Mouse (Mus musculus) ovary, postnatal 10 days (tissue): Measurements from ENCODE around the gene Znfx1.

ENCODE experiments used
- DNase-seq: peaks from one replicate; pipeline ENCODE4 v3.0.0; 2022; ENCODE audit warnings: low spot score

The Znfx1 gene

GRCm38 (mm10) chr2:167071641-167072601, 9.1 kb upstream of the Znfx1 start:
- DNase-seq, result peak; percentile 90

DNA sequence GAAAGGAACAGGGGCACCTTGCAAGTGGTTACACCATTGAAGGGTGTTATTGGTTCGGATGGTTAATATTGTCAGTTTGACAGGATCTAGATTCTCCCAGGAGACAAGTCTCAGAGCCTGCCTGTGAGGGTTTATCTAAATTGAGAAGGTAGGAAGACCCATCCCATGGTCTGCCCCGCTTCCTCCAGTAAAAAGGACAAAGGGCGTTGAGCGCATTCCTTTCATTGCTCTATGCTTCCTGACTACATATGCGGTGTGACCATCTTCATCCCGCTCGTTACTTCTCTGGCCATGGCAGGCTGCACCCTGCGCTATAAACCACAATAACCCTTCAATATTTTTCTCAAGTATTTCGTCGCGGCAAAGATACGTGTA, 8.4 kb upstream of the Znfx1 start:
- DNase-seq, result no peak

DNA sequence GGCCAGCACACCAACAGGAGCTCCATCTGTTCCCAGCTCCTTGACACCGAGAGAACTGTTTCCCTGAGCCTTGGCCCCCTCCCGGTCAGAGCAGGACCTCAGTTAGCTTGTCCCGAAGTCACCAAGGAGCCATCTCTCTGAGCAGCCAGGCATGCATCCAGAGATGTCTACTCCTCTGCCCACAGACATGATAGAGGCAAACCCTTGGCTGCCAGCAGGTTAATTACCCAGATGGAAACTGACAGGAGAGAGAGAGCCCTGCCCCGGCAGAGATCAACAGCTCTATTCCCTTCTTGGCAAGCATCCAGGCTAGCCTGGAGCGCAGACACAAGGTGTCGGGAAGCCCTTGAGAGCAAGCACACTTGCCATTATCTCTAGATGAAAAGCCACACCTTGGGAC, 7.5 kb upstream of the Znfx1 start:
- no peak for DNase-seq

GRCm38 (mm10) chr2:167067575-167067974, 4.8 kb upstream of the Znfx1 start:
- no peak for DNase-seq

DNA sequence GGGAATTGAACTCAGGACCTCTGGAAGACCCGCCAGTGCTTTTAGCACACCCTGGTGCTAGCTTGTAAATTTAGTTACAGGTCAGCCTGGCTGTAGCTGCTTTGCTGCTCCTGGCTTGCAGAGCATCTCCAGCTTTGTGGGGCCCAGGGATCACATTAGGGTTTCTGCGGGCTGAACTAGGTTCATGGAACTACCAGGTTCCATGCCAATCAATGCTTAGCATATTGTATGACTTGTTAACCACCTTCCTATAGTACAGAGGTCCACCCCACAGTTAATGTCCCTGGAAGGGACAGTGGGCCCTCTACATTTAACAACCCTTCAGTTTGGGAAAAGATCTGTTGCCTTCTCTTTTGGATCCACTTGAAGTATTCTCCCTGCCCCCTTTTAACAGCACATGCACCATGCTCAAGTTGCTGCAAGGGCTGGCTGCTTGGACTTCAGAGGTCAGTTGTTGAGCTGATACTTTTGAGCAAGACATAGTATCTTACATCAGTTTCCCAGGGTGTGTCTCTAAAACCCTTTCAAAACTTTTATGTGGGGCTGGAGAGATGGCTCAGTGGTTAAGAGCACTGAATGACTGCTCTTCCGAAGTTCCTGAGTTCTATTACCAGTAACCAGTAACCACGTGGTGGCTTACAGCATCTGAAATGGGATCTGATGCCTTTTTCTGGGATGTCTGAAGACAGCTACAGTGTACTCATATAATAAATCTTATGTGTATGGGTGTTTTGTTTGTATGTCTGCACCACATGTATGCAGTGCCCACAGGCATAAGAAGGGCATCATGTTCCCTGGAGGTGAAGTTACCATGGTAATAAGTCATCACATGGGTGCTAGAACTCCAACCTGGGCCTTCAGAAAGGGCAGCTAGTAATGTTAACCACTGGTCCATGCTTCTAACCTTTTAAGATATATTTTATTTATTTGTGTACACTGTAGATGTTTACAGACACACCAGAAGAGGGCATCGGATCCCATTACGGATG, 4.0 kb upstream of the Znfx1 start:
- DNase-seq, result no peak

- no peak for DNase-seq
These were observed 3.2 kb upstream of the Znfx1 start for GRCm38 (mm10) chr2:167066031-167066430.

DNA sequence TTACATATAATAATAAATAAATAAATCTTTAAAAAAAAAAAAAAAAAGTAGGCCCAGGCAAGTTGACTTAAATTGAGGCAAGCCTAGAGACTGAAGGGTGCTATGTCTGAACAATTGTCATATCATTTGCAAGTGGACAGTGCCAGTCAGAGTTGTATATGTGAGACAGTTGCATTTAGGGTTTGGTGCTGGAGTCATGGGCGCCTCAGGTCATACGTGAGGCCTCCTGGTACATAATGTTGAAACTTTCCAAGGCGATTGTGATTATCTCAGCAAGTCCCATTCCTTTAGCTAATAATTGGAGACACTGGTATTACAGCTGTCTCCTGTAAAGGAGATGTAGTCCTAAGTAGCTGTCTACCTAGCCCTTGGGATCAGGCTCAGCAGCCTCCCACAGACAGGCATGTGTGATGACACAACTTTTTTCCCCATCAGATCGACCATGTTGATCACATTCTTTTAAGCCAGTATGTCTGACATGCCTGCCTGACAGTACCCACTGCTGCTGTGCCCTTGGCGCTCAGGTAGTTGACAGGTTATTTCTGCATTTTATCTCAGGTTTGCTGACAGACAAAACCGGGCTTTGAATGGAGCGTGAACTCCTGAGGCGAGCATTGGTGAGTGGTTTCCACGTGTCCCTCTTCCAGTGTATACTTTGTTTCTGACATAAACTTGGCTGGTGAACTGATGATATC, 1.9 kb upstream of the Znfx1 start:
- no peak for DNase-seq

GRCm38 (mm10) chr2:167063906-167064496, 1.2 kb upstream of the Znfx1 start:
- DNase-seq, result no peak

DNA sequence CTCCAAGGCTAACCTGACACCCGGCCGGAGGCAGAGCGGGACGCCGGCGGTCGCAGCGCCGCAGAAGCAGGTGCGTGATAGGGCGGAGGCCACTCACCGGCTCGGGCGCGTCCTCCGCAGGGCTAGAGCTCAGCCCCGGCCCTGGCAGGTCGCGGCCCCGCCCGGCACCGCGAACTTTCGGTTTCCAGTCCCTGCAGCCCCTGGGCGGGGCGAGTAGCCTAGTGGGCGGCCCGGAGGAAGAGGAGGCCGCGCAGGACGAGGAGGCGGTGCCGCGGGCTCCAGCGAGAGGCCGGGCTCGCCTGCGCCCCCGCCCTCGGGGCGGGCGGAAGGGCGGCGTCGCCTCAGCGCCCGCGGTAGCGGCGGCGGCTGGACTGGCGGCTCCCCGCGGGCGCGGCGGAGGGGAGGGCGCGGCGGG, 311 bp downstream of the Znfx1 start:
- DNase-seq, result peak; percentile 76

DNA sequence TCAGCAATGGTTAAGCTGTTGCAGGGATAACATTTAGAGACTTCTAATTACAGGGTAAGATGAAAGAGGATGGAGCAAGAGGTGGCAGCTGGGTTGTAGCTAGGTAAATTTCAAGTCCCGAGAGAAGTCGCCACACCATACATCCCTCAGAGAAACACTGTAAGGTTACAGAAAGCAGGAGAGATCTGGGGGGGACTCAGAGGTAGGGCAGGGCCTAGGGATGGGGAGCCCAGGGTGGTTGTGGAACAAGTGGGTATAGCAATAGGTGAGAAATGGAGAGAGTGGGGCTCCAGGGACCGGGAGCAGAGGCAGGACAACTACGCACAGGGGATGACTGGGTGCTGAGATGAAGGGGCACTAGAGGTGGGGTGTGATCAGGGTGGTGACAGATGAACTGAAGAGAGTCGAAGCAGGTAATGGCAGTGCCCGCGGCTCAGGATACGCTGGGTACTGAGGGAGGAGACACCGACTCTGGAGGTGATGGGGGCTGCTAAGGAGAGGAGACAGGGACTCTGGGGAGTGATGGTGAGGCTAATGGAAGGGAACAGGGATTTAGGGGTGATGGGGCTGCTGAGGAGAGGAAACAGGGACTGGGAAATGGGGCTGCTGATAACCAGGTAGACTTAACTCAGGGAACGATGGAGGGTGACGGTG, 1.3 kb downstream of the Znfx1 start:
- DNase-seq, result no peak

GRCm38 (mm10) chr2:167060761-167061160, 2.1 kb downstream of the Znfx1 start:
- no peak for DNase-seq

DNA sequence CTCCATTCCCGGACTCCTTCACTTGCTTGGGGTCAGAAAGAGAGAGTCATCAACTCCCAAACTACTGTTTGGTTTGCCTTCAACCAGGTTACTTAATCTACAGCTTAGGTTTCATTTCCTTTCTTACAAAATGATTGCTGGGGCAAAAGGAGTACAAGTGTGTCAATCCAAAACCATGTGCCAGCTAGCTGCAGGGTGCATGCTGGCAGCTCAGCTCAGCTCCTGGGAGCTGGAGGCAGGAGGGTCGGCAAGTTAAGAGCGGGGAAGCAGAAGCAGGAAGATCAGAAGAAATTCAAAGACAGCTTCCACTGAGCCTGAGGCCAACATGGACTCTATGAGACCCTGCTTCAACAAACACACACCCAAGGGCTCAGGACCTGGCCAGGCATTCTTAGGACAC, 2.5 kb downstream of the Znfx1 start:
- DNase-seq, result no peak

- DNase-seq, result no peak
These were observed 2.9 kb downstream of the Znfx1 start for GRCm38 (mm10) chr2:167059960-167060359.

- no peak for DNase-seq
These were observed 3.3 kb downstream of the Znfx1 start for GRCm38 (mm10) chr2:167059536-167059935.

DNA sequence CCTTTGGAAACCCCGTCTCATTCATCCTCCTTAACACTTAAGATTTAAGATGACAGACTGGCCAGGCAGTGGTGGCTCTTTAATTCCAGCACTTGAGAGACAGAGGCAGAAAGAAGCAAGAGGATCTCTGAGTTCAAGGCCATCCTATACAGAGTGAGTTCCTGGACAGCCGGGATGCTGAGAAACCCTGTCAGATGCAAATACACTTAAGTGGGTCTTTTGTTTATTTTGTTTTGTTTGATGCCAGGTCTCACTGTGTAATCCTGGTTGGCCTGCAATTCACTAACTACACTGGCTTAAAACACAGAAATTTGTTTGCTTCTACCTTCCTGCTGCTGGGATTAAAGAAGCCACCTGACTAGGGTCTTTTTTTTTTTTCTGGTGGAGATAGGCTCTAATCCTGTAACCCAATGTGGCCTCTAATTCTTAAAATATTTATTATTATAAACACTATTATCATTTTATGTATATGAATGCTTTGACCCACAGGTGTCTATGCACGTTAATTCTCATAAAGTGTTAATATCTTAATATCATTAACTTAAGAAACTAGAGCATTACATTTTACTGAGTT, 3.9 kb downstream of the Znfx1 start:
- DNase-seq, result no peak

DNA sequence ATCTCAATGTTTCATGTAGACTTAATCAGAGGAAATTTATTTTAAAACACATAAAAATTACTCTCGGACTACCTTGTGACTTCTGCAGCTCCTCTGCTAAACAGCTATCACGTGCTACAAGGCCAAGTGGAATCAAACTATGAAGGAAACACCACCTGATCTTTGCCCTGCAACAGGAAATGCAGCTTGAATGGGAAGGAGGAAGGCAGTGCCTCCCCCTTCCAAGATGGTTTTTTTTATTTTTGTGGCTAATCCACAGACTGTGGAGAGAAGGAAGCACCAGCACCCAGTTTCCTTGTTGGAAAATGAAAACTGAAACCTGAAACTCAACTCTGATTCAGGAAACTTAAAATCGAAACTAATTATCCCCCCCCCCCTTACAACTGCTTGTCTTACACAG, 4.6 kb downstream of the Znfx1 start:
- DNase-seq, result no peak

GRCm38 (mm10) chr2:167056942-167057323, 5.9 kb downstream of the Znfx1 start:
- DNase-seq, result no peak

GRCm38 (mm10) chr2:167056210-167056941, 6.4 kb downstream of the Znfx1 start:
- no peak for DNase-seq

DNA sequence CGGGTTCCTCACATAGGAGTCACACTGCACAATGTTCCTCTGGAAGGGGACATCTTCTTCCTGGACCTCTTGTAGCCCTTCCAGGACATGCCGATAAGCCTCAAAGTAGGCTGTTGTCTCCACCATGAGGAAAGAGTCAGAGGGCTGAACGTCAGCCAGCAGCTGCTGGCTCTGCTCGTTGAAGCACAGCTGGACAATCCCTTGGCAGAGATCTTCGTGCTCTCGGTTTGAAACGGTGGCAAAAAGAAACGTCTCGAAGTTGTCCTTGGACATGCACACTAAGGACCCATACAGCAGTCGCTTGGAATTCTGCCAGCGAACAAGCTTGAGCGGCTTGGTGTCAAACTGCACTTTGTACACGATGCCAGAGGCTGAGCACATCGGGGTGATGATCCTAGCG, 7.4 kb downstream of the Znfx1 start:
- no peak for DNase-seq
